Mouse (Mus musculus) embryonic facial prominence, embryonic 11.5 days (tissue): ENCODE data around the gene Krt87. TPM values are rescaled to one million over a fixed set of nuclear protein-coding genes. Genes with fewer than 3 reads are reported as not detected.

Source experiments
- ATAC-seq: fragments of 200-750 bp; cut with Nextera tagmentation; replicated peaks from 2 replicates; pipeline ENCODE4 v1.8.0; 2017; ENCODE audit warnings: low read depth; ENCODE audit not compliant: insufficient number of reproducible peaks, low FRiP score, low TSS enrichment
- DNase-seq: peaks from one replicate; pipeline ENCODE4 v3.0.0-alpha.2; 2015; ENCODE audit warnings: low spot score
- H3K27ac ChIP-seq: fragments of 300-500 bp; sonication (generic); replicated peaks from 2 replicates; pipeline ENCODE4 v1.5.1; 2014; ENCODE audit warnings: mild to moderate bottlenecking, low read depth, low read length, control low read depth
- H3K27me3 ChIP-seq: fragments of 300-500 bp; sonication (generic); 2 replicates; pipeline ENCODE4 v1.6.1; 2014; ENCODE audit warnings: mild to moderate bottlenecking, low read length, moderate library complexity, mixed read lengths; ENCODE audit not compliant: control insufficient read depth, insufficient read depth
- H3K36me3 ChIP-seq: fragments of 300-500 bp; sonication (generic); replicated peaks from 2 replicates; pipeline ENCODE4 v1.6.1; 2014; ENCODE audit warnings: low read depth, mild to moderate bottlenecking, low read length, moderate library complexity, mixed read lengths; ENCODE audit not compliant: control insufficient read depth, insufficient read depth
- H3K4me1 ChIP-seq: fragments of 300-500 bp; sonication (generic); 2 replicates; pipeline ENCODE4 v1.6.1; 2014; ENCODE audit warnings: low read length, mixed read lengths; ENCODE audit not compliant: control insufficient read depth, insufficient read depth
- H3K4me2 ChIP-seq: fragments of 300-500 bp; sonication (generic); 2 replicates; pipeline ENCODE4 v1.6.1; 2014; ENCODE audit warnings: low read depth, mild to moderate bottlenecking, control low read depth, low read length, moderate library complexity
- H3K4me3 ChIP-seq: fragments of 300-500 bp; sonication (generic); 2 replicates; pipeline ENCODE4 v1.5.1; 2014; ENCODE audit warnings: low read depth, low read length, control low read depth
- H3K9ac ChIP-seq: fragments of 300-500 bp; sonication (generic); replicated peaks from 2 replicates; pipeline ENCODE4 v1.6.1; 2014; ENCODE audit warnings: mild to moderate bottlenecking, control low read depth, low read length
- H3K9me3 ChIP-seq: fragments of 300-500 bp; sonication (generic); replicated peaks from 2 replicates; pipeline ENCODE4 v1.6.1; 2016; ENCODE audit warnings: mild to moderate bottlenecking, low read length, inconsistent platforms, mixed read lengths; ENCODE audit not compliant: control insufficient read depth
- WGBS: fragments of 180-500 bp; shearing (Covaris S2); extraction: QIAGEN DNeasy Blood & Tissue Kit; methylation state at CpG from one replicate; pipeline ENCODE4 v1.1.7; 2014; 5-methylcytosine and 5-hydroxymethylcytosine counted together
- polyA plus RNA-seq: library from polyadenylated mRNA; unstranded; fragments of >200 nt; fragmentation: Nextera tagmentation; extraction: Ambion mirVana; gene quantifications from 2 replicates; pipeline ENCODE4 v1.2.1, GENCODE M21; 2014

The Krt87 gene
- polyA plus RNA-seq, 1 experiment from 2014 or later = 0.27 TPM

DNA sequence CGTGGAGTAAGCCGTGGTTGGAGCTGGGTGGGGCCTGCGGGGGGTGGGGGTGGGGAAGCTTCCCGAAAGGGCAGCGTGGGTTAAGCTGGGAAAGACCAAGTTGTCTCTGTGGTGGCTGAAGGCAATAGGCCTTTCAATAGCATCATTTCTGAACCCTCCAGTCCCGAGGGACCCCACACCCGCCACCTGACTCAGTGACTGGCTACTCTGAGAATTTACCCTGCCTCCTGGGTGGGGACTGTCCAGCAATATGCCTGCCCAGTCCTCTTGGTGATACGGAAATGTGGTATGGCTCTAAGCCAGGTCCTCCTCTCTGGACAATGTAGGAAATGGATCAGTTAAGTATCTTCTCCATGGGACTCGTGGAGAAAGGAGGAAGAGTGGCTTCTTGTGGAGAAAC, 56.8 kb downstream of the Krt87 start:
- H3K9ac ChIP-seq = no peak overlapping the region
- no peak overlapping the region for H3K27ac ChIP-seq
- DNase-seq = no peak
- H3K27me3 ChIP-seq = no peaks in the 10 kb centered on the region
- H3K4me2 ChIP-seq = no peak overlapping the region
- WGBS = 67% methylated on average over 9 of the region's 9 CpGs
- no peaks in the 10 kb centered on the region for H3K4me1 ChIP-seq
- H3K36me3 ChIP-seq = no peaks in the 10 kb centered on the region
- no peak overlapping the region for H3K4me3 ChIP-seq
- H3K9me3 ChIP-seq = no peaks in the 10 kb centered on the region
- no peak for ATAC-seq

Other genes with a start within 250 kb of the Krt87 start
- gene Grasp, start 214.6 kb downstream of the Krt87 start, polyA plus RNA-seq = 5.6 and 6.0 TPM in 2 replicates
- gene Nr4a1, start 184.5 kb downstream of the Krt87 start, polyA plus RNA-seq = 2.2 and 3.0 TPM in 2 replicates
- gene Atg101, start 154.5 kb downstream of the Krt87 start, polyA plus RNA-seq = 63.8 and 65.8 TPM in 2 replicates
- gene 6030408B16Rik, start 145.6 kb downstream of the Krt87 start, polyA plus RNA-seq = 1.6 and 1.7 TPM in 2 replicates
- gene Krt80, start 68.6 kb downstream of the Krt87 start, polyA plus RNA-seq = 0.31 TPM in 1 of 2 replicates, not detected in the other
- gene Krt7, start 27.8 kb downstream of the Krt87 start, polyA plus RNA-seq = 9.4 and 11.2 TPM in 2 replicates
- gene Krt88, start 8.9 kb upstream of the Krt87 start, polyA plus RNA-seq = not detected in 2 replicates
- gene Krt81, start 24.9 kb upstream of the Krt87 start, polyA plus RNA-seq = not detected in 2 replicates
- not detected in 2 replicates for gene Krt86, start 34.7 kb upstream of the Krt87 start, polyA plus RNA-seq
- not detected in 2 replicates for gene Krt83, start 52.7 kb upstream of the Krt87 start, polyA plus RNA-seq
- gene Gm49425, start 78.5 kb upstream of the Krt87 start, polyA plus RNA-seq = not detected in 2 replicates
- gene Krt84, start 94.0 kb upstream of the Krt87 start, polyA plus RNA-seq = not detected in 2 replicates
- gene Krt82, start 111.9 kb upstream of the Krt87 start, polyA plus RNA-seq = not detected in 2 replicates
- 0.36 and 0.89 TPM in 2 replicates for gene Krt90, start 124.1 kb upstream of the Krt87 start, polyA plus RNA-seq
- gene Krt75, start 135.1 kb upstream of the Krt87 start, polyA plus RNA-seq = 0.06 and 0.17 TPM in 2 replicates
- gene Gm5414, start 189.4 kb upstream of the Krt87 start, polyA plus RNA-seq = not detected in 2 replicates
- gene Gm5478, start 208.6 kb upstream of the Krt87 start, polyA plus RNA-seq = not detected in 2 replicates
- not detected in 2 replicates for gene Krt6b, start 241.5 kb upstream of the Krt87 start, polyA plus RNA-seq